Mouse (Mus musculus) embryonic facial prominence, embryonic 10.5 days (tissue): ENCODE measurements around the gene Sorbs1. TPM values are rescaled to one million over a fixed set of nuclear protein-coding genes. Genes with fewer than 3 reads are reported as not detected.
"Not testable (repeated sequence)": the region's sequence is repeated elsewhere in the genome, so short reads cannot be mapped to it uniquely, and the experiment has no call there.

Experiments
- DNase-seq: peaks from one replicate; pipeline ENCODE4 v3.0.0-alpha.2; 2017; ENCODE audit warnings: low spot score
- H3K27ac ChIP-seq: fragments of 300-500 bp; sonication (generic); replicated peaks from 2 replicates; pipeline ENCODE4 v1.5.1; 2016; ENCODE audit warnings: mild to moderate bottlenecking
- H3K27me3 ChIP-seq: fragments of 300-500 bp; sonication (generic); replicated peaks from 2 replicates; pipeline ENCODE4 v1.6.1; 2016; ENCODE audit warnings: low read depth, mild to moderate bottlenecking; ENCODE audit not compliant: poor library complexity, severe bottlenecking
- H3K36me3 ChIP-seq: fragments of 300-500 bp; sonication (generic); replicated peaks from 2 replicates; pipeline ENCODE4 v1.6.1; 2016; ENCODE audit warnings: mild to moderate bottlenecking, moderate library complexity
- H3K4me1 ChIP-seq: fragments of 300-500 bp; sonication (generic); 2 replicates; pipeline ENCODE4 v1.6.1; 2016
- H3K4me3 ChIP-seq: fragments of 300-500 bp; sonication (generic); 2 replicates; pipeline ENCODE4 v1.5.1; 2016; ENCODE audit warnings: mild to moderate bottlenecking, moderate library complexity
- H3K9me3 ChIP-seq: fragments of 300-500 bp; sonication (generic); 2 replicates; pipeline ENCODE4 v1.6.1; 2016; ENCODE audit warnings: mild to moderate bottlenecking
- WGBS: fragments of 180-500 bp; shearing (Covaris S2); methylation state at CpG from one replicate; pipeline ENCODE4 v1.1.7; 2016; 5-methylcytosine and 5-hydroxymethylcytosine counted together
- polyA plus RNA-seq: library from polyadenylated mRNA; unstranded; fragments of >200 nt; fragmentation: Nextera tagmentation; extraction: Ambion mirVana; gene quantifications from 2 replicates; pipeline ENCODE4 v1.2.1, GENCODE M21; 2016

The Sorbs1 gene
- polyA plus RNA-seq = 40.7 and 41.1 TPM in 2 replicates

GRCm38 (mm10) chr19:40513632-40514078, at the start of gene Sorbs1:
Gene Sorbs1, minus strand, starts transcription at chr19:40513779.
- Histone ChIP-seq H3K4me1 (peaks cover 22% of the 10 kb centered on the region), H3K4me3 (peak within 1 kb of the TSS; percentile 82), H3K36me3 (no peaks in the 10 kb centered on the region), H3K27ac (peak within 1 kb of the TSS; percentile 87), H3K9me3 (no peaks in the 10 kb centered on the region), H3K27me3 (no peaks in the 10 kb centered on the region)
- under 1% methylated on average over 51 of the region's 51 CpGs for WGBS
- peak; percentile 98 for DNase-seq

DNA sequence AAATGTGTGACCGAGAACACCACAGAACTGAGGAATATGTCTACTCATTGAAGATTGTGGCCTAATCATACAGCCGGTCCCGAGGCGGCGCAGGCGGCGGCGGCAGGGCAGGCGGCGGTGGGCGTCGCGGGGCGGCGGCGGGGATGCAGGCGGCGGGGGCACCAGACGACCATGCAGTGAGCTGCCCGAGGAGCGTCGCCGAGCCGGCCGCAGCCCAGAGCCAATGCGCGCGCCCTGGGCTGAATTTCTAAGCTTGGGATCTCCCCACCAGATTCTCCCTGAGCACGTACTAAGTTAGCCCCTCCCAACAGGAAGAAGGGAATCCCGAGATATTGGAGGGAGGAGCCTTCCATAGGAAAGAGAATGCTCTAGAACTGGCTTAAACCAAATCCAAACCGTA, 47.9 kb upstream of the Sorbs1 start:
- H3K27ac ChIP-seq, H3K9me3 ChIP-seq, H3K27me3 ChIP-seq, DNase-seq, H3K4me1 ChIP-seq, H3K4me3 ChIP-seq: not testable (repeated sequence)
- H3K36me3 ChIP-seq = peaks cover 70% of the 10 kb centered on the region
- WGBS = 69% methylated on average over 21 of the region's 31 CpGs

DNA sequence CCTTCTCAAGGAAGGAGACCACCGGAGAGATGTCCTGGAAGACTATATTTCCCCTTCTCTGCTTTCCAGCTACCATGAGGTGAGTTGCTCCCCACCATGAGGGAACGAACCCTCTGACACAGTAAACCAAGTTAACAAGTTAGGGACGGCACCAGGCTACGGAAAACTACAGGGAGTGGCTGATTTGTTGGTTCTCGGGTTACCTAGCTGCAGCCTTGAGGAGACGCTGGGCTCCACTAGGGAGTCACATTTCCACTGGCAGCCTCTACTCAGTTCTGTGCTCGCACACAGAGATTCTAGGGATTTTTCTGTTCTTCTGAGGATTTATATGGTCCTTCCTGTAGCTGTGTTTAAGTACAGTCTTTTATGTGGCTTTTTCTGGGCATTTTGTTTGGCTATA, 42.5 kb upstream of the Sorbs1 start:
- DNase-seq = no peak
- Histone ChIP-seq H3K4me1 (no peaks in the 10 kb centered on the region), H3K36me3 (peaks cover 76% of the 10 kb centered on the region), H3K9me3 (no peaks in the 10 kb centered on the region), H3K27me3 (no peaks in the 10 kb centered on the region), H3K27ac (no peak overlapping the region), H3K4me3 (no peak overlapping the region)
- WGBS = 68% methylated on average over 7 of the region's 7 CpGs

DNA sequence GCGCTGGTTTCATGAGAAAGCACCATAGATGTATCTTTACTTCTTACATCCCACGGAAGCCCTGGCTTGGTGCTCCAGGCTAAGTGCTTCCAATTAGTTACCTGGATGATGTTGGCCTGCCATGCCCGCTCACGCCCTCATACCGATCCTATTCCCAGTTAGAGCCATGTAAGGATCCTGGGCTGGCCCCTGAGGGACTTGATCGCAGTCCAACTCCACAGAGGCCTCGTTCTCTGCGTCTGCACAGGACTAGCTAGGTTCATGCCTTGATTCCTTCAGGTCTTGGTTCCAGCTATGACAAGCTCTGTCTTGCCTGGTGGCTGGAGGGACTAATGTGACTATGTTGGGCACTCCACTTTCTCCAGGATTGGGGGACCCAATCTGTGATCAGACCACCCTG, 41.6 kb upstream of the Sorbs1 start:
- H3K9me3 ChIP-seq = no peaks in the 10 kb centered on the region
- no peak overlapping the region for H3K4me3 ChIP-seq
- DNase-seq = no peak
- WGBS = 95% methylated on average over 8 of the region's 8 CpGs
- no peaks in the 10 kb centered on the region for H3K4me1 ChIP-seq
- no peak overlapping the region for H3K27ac ChIP-seq
- no peaks in the 10 kb centered on the region for H3K27me3 ChIP-seq
- peaks cover 85% of the 10 kb centered on the region for H3K36me3 ChIP-seq

DNA sequence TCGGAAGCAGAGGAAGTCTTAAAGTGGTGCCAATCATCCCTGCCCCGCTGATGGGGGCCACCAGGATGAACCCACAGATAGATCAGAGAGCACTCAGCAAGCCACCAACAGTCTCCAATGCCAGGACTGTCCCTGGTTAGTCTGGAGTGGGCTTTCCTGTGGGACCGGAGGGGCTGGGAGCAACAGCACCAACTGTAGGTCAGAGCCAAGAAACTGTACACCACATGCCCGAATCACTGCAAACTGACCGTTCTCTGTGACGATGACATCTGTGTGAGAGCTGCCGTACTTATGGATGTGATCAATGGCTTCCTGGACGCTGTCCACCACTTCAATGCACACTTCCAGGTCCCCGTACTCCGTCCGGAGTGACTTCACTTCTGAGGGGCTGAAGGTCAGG, 40.8 kb upstream of the Sorbs1 start:
- 95% methylated on average over 11 of the region's 11 CpGs for WGBS
- Histone ChIP-seq H3K27me3 (no peaks in the 10 kb centered on the region), H3K27ac (no peak overlapping the region), H3K4me3 (no peak overlapping the region), H3K9me3 (no peaks in the 10 kb centered on the region), H3K4me1 (peaks cover under 1% of the 10 kb centered on the region), H3K36me3 (peaks cover 88% of the 10 kb centered on the region)
- no peak for DNase-seq

DNA sequence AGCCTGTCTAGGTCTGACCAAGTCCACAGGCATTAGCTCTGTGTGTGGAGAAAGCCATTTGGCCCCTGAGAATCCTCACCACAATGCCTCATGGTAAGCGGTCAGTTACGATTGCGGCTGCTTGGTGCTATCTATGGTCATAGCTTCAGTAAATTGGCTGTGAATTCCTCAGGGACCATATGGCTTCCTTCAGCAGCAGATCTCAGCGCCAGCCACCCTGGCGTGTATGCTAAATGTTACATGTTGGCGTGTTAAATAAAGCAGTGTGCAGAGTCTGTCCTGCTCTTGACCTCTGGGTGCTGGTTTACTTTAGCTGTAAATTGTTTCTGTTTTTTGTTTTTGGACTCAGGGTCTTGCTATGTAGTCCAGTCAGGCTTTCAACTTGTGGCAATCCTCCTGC, 40.3 kb upstream of the Sorbs1 start:
- no peak overlapping the region for H3K27ac ChIP-seq
- DNase-seq = no peak
- H3K4me3 ChIP-seq = no peak overlapping the region
- H3K36me3 ChIP-seq = peaks cover 88% of the 10 kb centered on the region
- WGBS = 91% methylated on average over 6 of the region's 6 CpGs
- H3K4me1 ChIP-seq = peaks cover 6% of the 10 kb centered on the region
- no peaks in the 10 kb centered on the region for H3K9me3 ChIP-seq
- no peaks in the 10 kb centered on the region for H3K27me3 ChIP-seq

- Histone ChIP-seq H3K27ac (no peak overlapping the region), H3K36me3 (peaks cover 84% of the 10 kb centered on the region), H3K27me3 (no peaks in the 10 kb centered on the region), H3K4me1 (peaks cover 12% of the 10 kb centered on the region), H3K9me3 (no peaks in the 10 kb centered on the region), H3K4me3 (no peak overlapping the region)
- no peak for DNase-seq
- 92% methylated on average over 14 of the region's 14 CpGs for WGBS
Observed at GRCm38 (mm10) chr19:40553014-40553789, 39.6 kb upstream of the Sorbs1 start.

DNA sequence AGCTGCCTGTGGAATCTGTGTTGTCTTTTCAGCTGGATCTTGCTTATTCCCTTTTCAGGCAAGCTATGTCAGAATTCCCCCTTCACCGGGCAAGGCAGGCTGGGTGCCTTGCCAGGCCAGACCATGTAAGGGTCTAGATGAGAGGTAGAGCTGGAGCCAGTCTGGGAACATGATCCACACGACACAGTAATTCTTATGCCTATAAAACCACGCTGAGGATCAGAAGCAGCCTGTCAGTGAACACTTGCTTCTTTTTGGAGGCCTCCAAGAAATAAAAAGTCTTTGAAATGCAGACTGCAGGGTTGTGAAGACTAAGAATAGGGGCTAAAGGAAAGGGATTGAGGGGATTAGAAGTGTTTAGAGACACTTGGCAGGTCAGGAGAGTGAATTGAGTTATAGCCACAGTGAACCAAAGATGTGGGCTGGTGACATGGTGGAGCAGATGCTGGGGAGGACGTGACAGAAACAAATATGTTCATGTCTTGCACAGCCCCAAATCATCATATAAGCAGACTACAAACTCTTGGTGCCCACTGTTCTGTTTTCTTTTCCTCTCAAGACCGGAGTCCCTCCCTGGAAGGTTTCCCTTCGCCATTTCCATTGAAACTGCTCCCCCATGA, 36.0 kb upstream of the Sorbs1 start:
- no peaks in the 10 kb centered on the region for H3K9me3 ChIP-seq
- peaks cover 48% of the 10 kb centered on the region for H3K36me3 ChIP-seq
- peaks cover 13% of the 10 kb centered on the region for H3K4me1 ChIP-seq
- H3K27ac ChIP-seq = no peak overlapping the region
- no peaks in the 10 kb centered on the region for H3K27me3 ChIP-seq
- no peak overlapping the region for H3K4me3 ChIP-seq
- no peak for DNase-seq
- WGBS = 75% methylated on average over 6 of the region's 6 CpGs

DNA sequence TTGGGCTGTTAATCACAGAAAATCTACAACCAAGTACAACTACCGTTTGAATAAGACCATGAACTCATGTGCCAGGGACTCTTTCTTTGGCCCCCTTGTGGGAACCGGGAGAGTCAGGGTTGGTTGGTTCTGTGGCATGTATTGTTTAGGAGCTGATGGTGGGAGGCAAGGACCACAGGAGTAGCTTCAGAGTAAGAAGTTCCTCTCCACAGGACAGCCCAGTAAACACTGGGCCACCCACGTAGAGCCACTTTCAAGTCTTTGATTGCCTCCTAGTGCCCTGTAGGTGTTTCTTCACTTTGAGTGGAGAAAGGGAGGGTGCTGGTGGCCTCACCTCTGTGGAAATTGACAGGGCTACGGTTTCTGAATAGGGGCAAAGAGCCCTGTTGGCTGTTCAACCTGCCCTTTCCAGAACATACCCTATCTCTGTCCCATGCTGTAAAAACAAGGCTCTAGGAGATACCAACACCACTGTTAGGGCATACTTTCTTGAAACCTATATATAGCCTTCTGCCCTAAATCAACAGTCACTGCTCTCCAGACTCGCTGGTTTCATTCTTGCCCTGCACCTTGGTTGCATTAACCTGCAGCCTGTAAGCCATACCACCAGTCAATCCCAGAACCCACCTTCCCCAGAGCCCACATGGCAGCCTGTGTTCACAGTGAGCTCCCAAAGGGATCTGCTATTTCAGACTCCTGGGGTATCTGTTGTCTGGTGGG, 35.4 kb upstream of the Sorbs1 start:
- H3K4me1 ChIP-seq = peaks cover 13% of the 10 kb centered on the region
- no peak overlapping the region for H3K4me3 ChIP-seq
- peaks cover 42% of the 10 kb centered on the region for H3K36me3 ChIP-seq
- H3K27me3 ChIP-seq = no peaks in the 10 kb centered on the region
- H3K27ac ChIP-seq = no peak overlapping the region
- DNase-seq = peak; percentile 32
- no peaks in the 10 kb centered on the region for H3K9me3 ChIP-seq
- 41% methylated on average over 5 of the region's 5 CpGs for WGBS

DNA sequence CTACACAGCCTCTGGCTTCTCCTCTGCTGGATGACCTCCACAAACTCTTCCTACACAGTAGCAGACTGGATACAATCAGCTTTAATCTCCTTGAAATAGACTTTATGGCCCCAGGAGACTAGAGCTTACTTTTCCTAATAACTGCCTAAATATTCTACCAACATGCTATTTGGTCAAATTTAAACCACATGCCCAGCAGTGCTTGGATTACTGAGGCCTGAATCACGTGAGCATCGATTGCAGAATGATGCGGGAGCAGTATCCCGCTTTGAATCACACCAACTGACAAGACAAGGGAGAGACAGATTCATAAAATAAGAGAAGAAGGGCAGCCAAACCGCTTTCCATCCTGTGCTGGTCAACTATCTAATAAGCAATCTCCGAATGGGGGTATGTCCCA, 34.8 kb upstream of the Sorbs1 start:
- Histone ChIP-seq H3K9me3 (no peaks in the 10 kb centered on the region), H3K36me3 (peaks cover 36% of the 10 kb centered on the region), H3K27me3 (no peaks in the 10 kb centered on the region), H3K4me3 (no peak overlapping the region), H3K4me1 (peaks cover 13% of the 10 kb centered on the region), H3K27ac (no peak overlapping the region)
- peak; percentile 16 for DNase-seq
- WGBS = 76% methylated on average over 6 of the region's 6 CpGs

GRCm38 (mm10) chr19:40544856-40545255, 31.3 kb upstream of the Sorbs1 start:
- H3K36me3 ChIP-seq = peaks cover under 1% of the 10 kb centered on the region
- H3K9me3 ChIP-seq = no peaks in the 10 kb centered on the region
- H3K4me1 ChIP-seq = peaks cover 13% of the 10 kb centered on the region
- H3K27ac ChIP-seq = no peak overlapping the region
- H3K4me3 ChIP-seq = no peak overlapping the region
- 14% methylated on average over 3 of the region's 3 CpGs for WGBS
- DNase-seq = peak; percentile 76
- no peaks in the 10 kb centered on the region for H3K27me3 ChIP-seq

GRCm38 (mm10) chr19:40542776-40543175, 29.2 kb upstream of the Sorbs1 start:
- no peak for DNase-seq
- Histone ChIP-seq H3K4me3 (no peak overlapping the region), H3K9me3 (no peaks in the 10 kb centered on the region)

More at GRCm38 (mm10) chr19:40542776-40543175, 29.2 kb upstream of the Sorbs1 start:
- whole genome bisulfite sequencing = 90% methylated on average over 7 of the region's 7 CpGs
- Histone ChIP-seq H3K36me3 (no peaks in the 10 kb centered on the region), H3K4me1 (no peaks in the 10 kb centered on the region), H3K27ac (no peak overlapping the region), H3K27me3 (no peaks in the 10 kb centered on the region)
